Mouse (Mus musculus) megakaryocyte, embryonic 14.5 days (primary cell): ENCODE results near the gene Armc10.

Experiments used
- FLI1 ChIP-seq: IDR thresholded peaks from 2 replicates; pipeline ENCODE4 v1.6.1; 2012; ENCODE audit warnings: low read length, inconsistent platforms, mixed read lengths
- GATA1 ChIP-seq: IDR thresholded peaks from 3 replicates; pipeline ENCODE4 v1.6.1; 2012; ENCODE audit warnings: mixed read lengths, low read length, inconsistent platforms, borderline replicate concordance

- TF ChIP-seq GATA1 (no peak), FLI1 (no peak)
Observed at GRCm38 (mm10) chr5:21702873-21703475, 57.4 kb downstream of the Armc10 start.
